Mouse (Mus musculus) adrenal gland, adult 10 weeks (tissue): ENCODE data around the gene Tssc4. TPM values are rescaled to one million over a fixed set of nuclear protein-coding genes. Genes with fewer than 3 reads are reported as not detected.

Source experiments
- polyA plus RNA-seq: library from polyadenylated mRNA; stranded (reverse); fragments of 350-450 nt; fragmentation: Illumina TruSeq; extraction: RNeasy Lipid Tissue Mini Kit (QIAGEN cat#74804); gene quantifications from one replicate; pipeline ENCODE4 v1.2.3, GENCODE M21; 2014; ENCODE audit warnings: low read depth, low replicate concordance

Gene Tssc4
- polyA plus RNA-seq, result 1.1 TPM

DNA sequence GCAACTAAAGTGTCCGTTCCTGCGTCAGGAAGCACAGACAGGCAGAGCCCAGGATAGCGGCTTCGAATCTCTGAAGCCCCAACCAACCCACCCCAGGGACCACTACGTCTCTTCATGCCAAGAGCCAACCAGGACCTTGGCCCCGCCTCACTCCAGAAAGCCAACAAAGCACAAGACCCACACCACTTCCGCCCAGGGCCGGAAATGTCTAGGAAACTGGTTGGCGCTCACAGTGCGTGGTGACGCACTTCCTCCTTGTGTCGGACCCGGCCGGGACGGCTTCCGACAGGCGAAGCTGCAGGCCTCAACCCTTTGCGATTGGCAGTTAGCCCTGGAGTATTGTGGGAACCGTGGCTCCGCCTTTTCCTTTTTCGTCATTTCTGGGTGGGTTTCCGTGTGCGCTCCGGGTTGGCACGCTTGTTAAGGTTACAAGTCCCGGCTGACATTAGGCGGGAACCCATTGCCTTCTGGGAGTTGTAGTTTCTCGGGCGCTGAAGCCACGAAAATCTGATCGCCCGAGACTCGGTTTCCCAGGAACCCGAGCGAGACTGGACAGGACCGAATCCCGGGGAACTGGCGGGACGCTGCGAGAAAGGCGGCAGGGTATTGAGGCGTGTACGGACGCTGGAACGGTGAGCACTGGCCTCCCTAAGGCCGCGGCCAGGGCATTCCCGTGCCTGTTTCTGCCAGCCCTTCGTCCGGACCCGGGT, at the start of gene Tssc4:
TSS of gene Tssc4 (plus strand) at position 368 of the 710 bp plus-strand sequence.

DNA sequence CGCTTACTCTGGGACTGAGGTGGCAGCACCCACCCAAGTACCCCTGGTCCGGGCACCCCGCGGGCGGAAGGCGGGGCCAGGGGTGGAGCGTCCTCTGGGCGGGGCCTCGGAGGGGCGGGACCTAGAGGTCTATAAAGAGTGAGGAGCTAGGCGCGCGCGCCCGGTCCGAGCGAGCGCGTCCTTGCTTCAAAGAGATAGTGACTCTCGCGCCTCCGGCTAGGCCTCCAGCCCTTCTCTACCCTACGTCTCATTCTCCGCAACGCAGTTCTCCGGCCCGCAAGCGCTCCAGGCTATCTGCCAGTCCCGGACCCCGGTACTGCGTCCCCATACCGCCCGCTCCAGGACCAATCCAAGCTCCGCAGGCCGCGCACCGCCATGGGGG, 16.4 kb upstream of the Tssc4 start, which contains the start of gene Cd81:
TSS of gene Cd81 (plus strand) at position 114 of the 382 bp plus-strand sequence.

DNA sequence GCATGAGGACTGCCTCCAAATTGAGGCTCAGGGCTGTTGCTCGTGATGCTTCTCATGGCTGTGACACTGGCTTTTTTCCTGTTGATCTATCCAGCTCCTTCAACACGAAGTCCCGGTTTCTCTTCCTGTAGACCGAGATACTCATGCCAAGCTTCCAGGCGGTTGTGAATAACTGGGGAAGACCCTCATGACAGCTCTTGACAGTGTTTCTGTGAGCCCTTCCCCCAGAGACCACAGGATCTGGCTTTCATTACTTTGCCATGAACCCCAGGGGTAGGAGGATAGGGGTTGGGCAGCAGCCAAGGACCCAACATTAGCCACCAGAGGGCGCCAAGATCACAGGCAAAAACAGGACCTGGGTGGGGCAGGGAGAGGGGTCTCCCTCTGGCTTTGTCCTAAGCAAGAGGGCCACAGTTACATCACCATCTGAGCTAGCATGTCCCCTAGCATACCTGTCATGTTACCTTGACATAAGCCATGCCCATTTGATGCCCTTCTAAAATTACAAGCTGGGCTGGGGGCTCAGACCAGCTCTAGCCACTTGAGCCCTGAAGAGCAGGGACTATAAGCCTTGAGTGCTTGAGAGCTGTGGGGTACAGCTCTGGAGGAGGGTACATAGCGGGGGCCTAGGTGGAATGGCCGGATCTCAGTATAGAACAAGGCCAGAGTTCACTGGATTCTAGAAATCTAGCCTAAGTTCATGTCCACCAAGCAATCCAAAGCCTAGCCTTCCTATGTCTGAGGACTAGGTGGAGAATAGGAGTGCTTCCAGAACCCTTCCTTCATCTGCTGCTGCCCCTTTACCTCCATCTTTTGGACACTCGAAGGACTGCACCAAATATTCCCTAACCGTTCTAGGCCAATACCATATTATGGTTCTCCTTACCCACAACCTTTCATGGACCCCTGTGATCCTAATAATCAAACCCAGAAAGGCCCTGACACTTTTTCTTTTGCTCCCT, 25.8 kb downstream of the Tssc4 start, which contains the start of gene Trpm5:
TSS of gene Trpm5 (minus strand) at position 51 of the 962 bp plus-strand sequence.

DNA sequence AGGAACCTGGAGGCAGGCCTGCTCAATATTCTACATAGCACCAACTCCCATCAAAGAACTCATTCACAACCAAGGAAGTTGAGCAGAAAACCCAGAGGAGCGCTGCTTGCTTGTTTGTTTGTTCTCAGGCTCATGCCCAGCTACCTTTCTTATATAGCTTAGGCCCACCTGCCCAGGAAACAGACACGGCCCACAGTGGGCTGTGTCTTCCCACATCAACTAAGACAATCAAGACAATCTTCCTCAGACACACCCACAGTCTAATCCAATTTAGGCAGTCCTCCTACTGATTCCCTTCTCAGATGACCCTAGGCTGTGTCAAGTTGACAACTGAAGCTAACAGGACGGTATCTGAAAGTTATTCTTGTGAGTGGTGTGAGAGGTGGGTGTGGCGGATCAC, 37.0 kb downstream of the Tssc4 start, which contains the start of gene Kcnq1:
TSS of gene Kcnq1 (plus strand) at position 301 of the 400 bp plus-strand sequence.

Other genes starting within 250 kb of the Tssc4 start
- gene Th, start 138.1 kb upstream of the Tssc4 start, polyA plus RNA-seq, result 39.8 TPM
- 0.47 TPM for gene Ascl2, start 100.0 kb upstream of the Tssc4 start, polyA plus RNA-seq
- not detected for gene Tspan32, start 64.2 kb upstream of the Tssc4 start, polyA plus RNA-seq
- gene Cd81, start 16.5 kb upstream of the Tssc4 start, polyA plus RNA-seq, result 258 TPM
- gene Trpm5, start 25.4 kb downstream of the Tssc4 start, polyA plus RNA-seq, result not detected
- gene Kcnq1, start 37.1 kb downstream of the Tssc4 start, polyA plus RNA-seq, result 0.76 TPM